Comparison of ENCODE assay signal across 10 mouse cellular contexts in the genomic region with DNA sequence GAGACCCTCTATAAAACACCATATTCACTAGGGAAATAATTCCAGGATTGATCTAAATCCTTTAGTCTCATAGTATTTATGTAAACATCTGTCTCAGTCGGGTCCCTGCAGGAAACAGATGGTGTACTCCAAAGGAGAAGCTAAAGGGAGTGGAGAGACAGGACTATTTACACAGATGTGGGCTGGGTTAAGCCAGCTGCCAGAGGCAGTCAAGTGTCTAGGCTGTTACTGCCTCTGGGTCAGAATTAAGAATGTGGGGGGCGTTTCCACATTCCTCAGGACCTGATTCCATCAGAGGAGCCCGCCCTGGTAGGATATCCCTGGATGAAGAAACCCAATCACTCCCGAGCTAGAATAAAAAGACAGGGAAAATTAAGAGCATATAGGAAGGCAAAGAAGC.
DNase-seq lines count a peak whose midpoint lies in the region; ATAC-seq and TF ChIP-seq lines count a peak whose summit lies in the region.
"Had no signal": no experiment of that assay in that cellular context is flagged by ENCODE, and none has a peak within 500 bp of the region (broad histone marks: within the 10 kb centered on the region; RNA-seq: fewer than 3 reads in every experiment).

No protein-coding gene starts in this region.

- no peak overlapping the region for H3K4me2 ChIP-seq in heart, embryonic 16.5 days (ENCODE audit: low read depth, low read length)
- H3K4me2 ChIP-seq in heart, embryonic 11.5 days: no peak overlapping the region
- no peak overlapping the region for H3K4me2 ChIP-seq in midbrain, embryonic 13.5 days (replicated peaks)
- H3K4me2 ChIP-seq in midbrain, embryonic 16.5 days (ENCODE audit: low read length): no peak overlapping the region
- no peak overlapping the region for H3K4me2 ChIP-seq in kidney, postnatal 0 days (ENCODE audit: low read length)
- no peak overlapping the region for H3K4me2 ChIP-seq in stomach, embryonic 16.5 days (ENCODE audit: low read depth, low read length)

- no peak for TF ChIP-seq CTCF in kidney, postnatal 0 days (IDR thresholded peaks at IDR 0.05; ENCODE audit: low read depth)

- no peaks in the 10 kb centered on the region for H3K27me3 ChIP-seq in heart, embryonic 16.5 days (ENCODE audit: control insufficient read depth, insufficient read depth, low read length)
- no peaks in the 10 kb centered on the region for H3K27me3 ChIP-seq in heart, embryonic 11.5 days (ENCODE audit: control insufficient read depth, insufficient read depth, low read length)
- H3K27me3 ChIP-seq in midbrain, embryonic 13.5 days: no peaks in the 10 kb centered on the region
- no peaks in the 10 kb centered on the region for H3K27me3 ChIP-seq in midbrain, embryonic 16.5 days (ENCODE audit: control insufficient read depth, insufficient read depth, low read depth, low read length)
- no peaks in the 10 kb centered on the region for H3K27me3 ChIP-seq in kidney, postnatal 0 days (ENCODE audit: insufficient read depth, low read length)
- no peaks in the 10 kb centered on the region for H3K27me3 ChIP-seq in stomach, embryonic 16.5 days (ENCODE audit: control insufficient read depth, insufficient read depth, low read length)
- H3K27me3 ChIP-seq: Patski had no signal

- no peak overlapping the region for H3K27ac ChIP-seq in heart, embryonic 16.5 days (ENCODE audit: low read length)
- H3K27ac ChIP-seq in heart, embryonic 11.5 days (ENCODE audit: low read depth, low read length): no peak overlapping the region
- H3K27ac ChIP-seq in midbrain, embryonic 13.5 days: no peak overlapping the region
- no peak overlapping the region for H3K27ac ChIP-seq in midbrain, embryonic 16.5 days (ENCODE audit: low read length)
- no peak overlapping the region for H3K27ac ChIP-seq in kidney, postnatal 0 days
- H3K27ac ChIP-seq in stomach, embryonic 16.5 days (ENCODE audit: low read length): no peak overlapping the region

- H3K9me3 ChIP-seq in heart, embryonic 16.5 days (replicated peaks; ENCODE audit: control insufficient read depth, low read length): peaks cover 3% of the 10 kb centered on the region
- peaks cover 5% of the 10 kb centered on the region; the same call in 1 of the 2 replicates for H3K9me3 ChIP-seq in heart, embryonic 11.5 days (replicated peaks; ENCODE audit: control insufficient read depth, low read length)
- H3K9me3 ChIP-seq in midbrain, embryonic 13.5 days: peaks cover 6% of the 10 kb centered on the region
- no peaks in the 10 kb centered on the region; the same call in 1 of the 2 replicates for H3K9me3 ChIP-seq in midbrain, embryonic 16.5 days (replicated peaks; ENCODE audit: control insufficient read depth, low read length, poor library complexity, severe bottlenecking)
- H3K9me3 ChIP-seq in kidney, postnatal 0 days (replicated peaks; ENCODE audit: low read length): peaks cover 6% of the 10 kb centered on the region; the same call in 1 of the 2 replicates
- 0 out of 2 replicates have a peak, but pooled peaks cover 1% of the 10 kb centered on the region for H3K9me3 ChIP-seq in stomach, embryonic 16.5 days (replicated peaks; ENCODE audit: control insufficient read depth, low read length)

- no peaks in the 10 kb centered on the region; the same call in 1 of the 2 replicates for H3K36me3 ChIP-seq in heart, embryonic 16.5 days (ENCODE audit: control insufficient read depth, insufficient read depth)
- H3K36me3 ChIP-seq in heart, embryonic 11.5 days (ENCODE audit: control insufficient read depth, insufficient read depth, low read length): no peaks in the 10 kb centered on the region
- no peaks in the 10 kb centered on the region for H3K36me3 ChIP-seq in midbrain, embryonic 13.5 days
- no peaks in the 10 kb centered on the region for H3K36me3 ChIP-seq in midbrain, embryonic 16.5 days (ENCODE audit: control insufficient read depth, insufficient read depth, low read length)
- H3K36me3 ChIP-seq in kidney, postnatal 0 days (ENCODE audit: insufficient read depth, low read length): no peaks in the 10 kb centered on the region
- no peaks in the 10 kb centered on the region for H3K36me3 ChIP-seq in stomach, embryonic 16.5 days (ENCODE audit: control insufficient read depth, insufficient read depth, low read length)

- WGBS in heart, embryonic 16.5 days: 26% methylated on average over 4 of the region's 4 CpGs
- 23% methylated on average over 4 of the region's 4 CpGs for WGBS in heart, embryonic 11.5 days (ENCODE audit: insufficient replicate concordance)
- WGBS in midbrain, embryonic 13.5 days: 29% methylated on average over 4 of the region's 4 CpGs
- 37% methylated on average over 4 of the region's 4 CpGs for WGBS in midbrain, embryonic 16.5 days
- 4% methylated on average over 4 of the region's 4 CpGs for WGBS in kidney, postnatal 0 days
- 13% methylated on average over 4 of the region's 4 CpGs for WGBS in stomach, embryonic 16.5 days

- H3K4me3 ChIP-seq in heart, embryonic 16.5 days (ENCODE audit: low read length): no peak overlapping the region
- no peak overlapping the region for H3K4me3 ChIP-seq in heart, embryonic 11.5 days (ENCODE audit: low read depth, low read length)
- H3K4me3 ChIP-seq in midbrain, embryonic 13.5 days (replicated peaks): no peak overlapping the region
- no peak overlapping the region for H3K4me3 ChIP-seq in midbrain, embryonic 16.5 days (ENCODE audit: low read depth, low read length)
- H3K4me3 ChIP-seq in kidney, postnatal 0 days (replicated peaks; ENCODE audit: low read depth, low read length): no peak overlapping the region
- H3K4me3 ChIP-seq in stomach, embryonic 16.5 days (replicated peaks; ENCODE audit: low read length): no peak overlapping the region

- H3K4me1 ChIP-seq in heart, embryonic 16.5 days (ENCODE audit: control insufficient read depth, insufficient read depth, low read length): no peaks in the 10 kb centered on the region
- no peaks in the 10 kb centered on the region for H3K4me1 ChIP-seq in heart, embryonic 11.5 days (ENCODE audit: control insufficient read depth, insufficient read depth, low read length)
- no peaks in the 10 kb centered on the region; the same call in 1 of the 2 replicates for H3K4me1 ChIP-seq in midbrain, embryonic 13.5 days (replicated peaks)
- no peaks in the 10 kb centered on the region for H3K4me1 ChIP-seq in midbrain, embryonic 16.5 days (ENCODE audit: control insufficient read depth, insufficient read depth, low read length)
- 0 out of 2 replicates have a peak, but pooled peaks cover 3% of the 10 kb centered on the region for H3K4me1 ChIP-seq in kidney, postnatal 0 days (replicated peaks; ENCODE audit: insufficient read depth, low read length)
- 0 out of 2 replicates have a peak, but pooled peaks cover 4% of the 10 kb centered on the region for H3K4me1 ChIP-seq in stomach, embryonic 16.5 days (ENCODE audit: control insufficient read depth, insufficient read depth, low read length)

- DNase-seq in kidney, postnatal 0 days (ENCODE audit: low spot score): peak; percentile 86
- DNase-seq in gastrocnemius, postnatal 25 days: no peak
- DNase-seq: spleen, adult 18-20 months had no signal

- no peak overlapping the region for H3K9ac ChIP-seq in heart, embryonic 16.5 days (ENCODE audit: low read length)
- no peak overlapping the region for H3K9ac ChIP-seq in heart, embryonic 11.5 days (ENCODE audit: low read depth, low read length)
- H3K9ac ChIP-seq in midbrain, embryonic 13.5 days (replicated peaks): no peak overlapping the region
- no peak overlapping the region for H3K9ac ChIP-seq in midbrain, embryonic 16.5 days (ENCODE audit: low read depth, low read length)
- no peak overlapping the region for H3K9ac ChIP-seq in kidney, postnatal 0 days (ENCODE audit: low read depth, low read length)
- H3K9ac ChIP-seq in stomach, embryonic 16.5 days (ENCODE audit: low read length): no peak overlapping the region

- peak; percentile 37; the same call in 1 of the 2 replicates for ATAC-seq in heart, embryonic 16.5 days (replicated peaks; ENCODE audit: extremely low read depth, insufficient read depth, low FRiP score)
- ATAC-seq in heart, embryonic 11.5 days (replicated peaks; ENCODE audit: insufficient number of reproducible peaks, low FRiP score, low TSS enrichment): no peak
- 0 out of 2 replicates have a peak, but pooled peaks have one; percentile 30 for ATAC-seq in midbrain, embryonic 13.5 days
- no peak for ATAC-seq in midbrain, embryonic 16.5 days
- ATAC-seq in kidney, postnatal 0 days (replicated peaks; ENCODE audit: low FRiP score, low read depth): peak; percentile 49; the same call in 1 of the 2 replicates
- peak; percentile 94 for ATAC-seq in stomach, embryonic 16.5 days (ENCODE audit: insufficient read depth, low FRiP score)
- ATAC-seq in activated CD4-positive, CD25-positive, alpha-beta regulatory T cell, adult 4 months: no peak
- ATAC-seq: Patski had no signal

Comparison
In these comparisons a context has a peak if more than half of its experiments do, and no peak if none do; other contexts are left out.
1. ATAC-seq: peak in heart, embryonic 16.5 days (single experiment), midbrain, embryonic 13.5 days (single experiment), kidney, postnatal 0 days (single experiment) and stomach, embryonic 16.5 days (single experiment); none in heart, embryonic 11.5 days (single experiment), midbrain, embryonic 16.5 days (single experiment) and activated CD4-positive, CD25-positive, alpha-beta regulatory T cell, adult 4 months (single experiment).